Mouse (Mus musculus) retina, adult 2 months (tissue): ENCODE data around the gene Skor1.

Source experiments
- DNase-seq: peaks from one replicate; pipeline ENCODE4 v3.0.0-alpha.2; 2012; ENCODE audit warnings: low read depth, low spot score

Skor1 gene

DNA sequence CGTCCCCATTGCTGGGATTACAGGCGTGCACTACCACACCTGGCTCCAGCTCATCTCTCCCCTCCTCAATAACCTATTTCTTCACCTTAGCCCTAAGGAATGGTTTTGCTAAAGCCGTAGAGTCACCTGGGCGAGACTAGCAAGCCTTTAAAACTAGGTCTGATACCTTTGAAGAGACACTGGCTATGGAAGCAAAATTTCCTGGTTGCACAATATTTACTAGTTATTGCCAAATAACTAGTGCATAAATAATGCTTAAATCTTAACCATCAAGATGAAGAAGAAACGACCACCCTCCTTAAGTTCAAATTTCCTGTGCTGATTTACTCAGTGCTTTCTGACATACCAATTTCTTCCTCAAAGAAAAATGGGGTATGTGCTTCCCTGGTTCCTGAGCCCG is 15.1 kb downstream of the Skor1 start:
- no peak for DNase-seq

- peak; percentile 84 for DNase-seq
These were observed 15.8 kb downstream of the Skor1 start for GRCm38 (mm10) chr9:63132673-63133601.

GRCm38 (mm10) chr9:63131957-63132602 is 16.7 kb downstream of the Skor1 start:
- DNase-seq: no peak

- no peak for DNase-seq
These were observed 19.1 kb downstream of the Skor1 start for GRCm38 (mm10) chr9:63129641-63130041.

- DNase-seq: no peak
These were observed 24.2 kb downstream of the Skor1 start for GRCm38 (mm10) chr9:63124512-63124911.

DNA sequence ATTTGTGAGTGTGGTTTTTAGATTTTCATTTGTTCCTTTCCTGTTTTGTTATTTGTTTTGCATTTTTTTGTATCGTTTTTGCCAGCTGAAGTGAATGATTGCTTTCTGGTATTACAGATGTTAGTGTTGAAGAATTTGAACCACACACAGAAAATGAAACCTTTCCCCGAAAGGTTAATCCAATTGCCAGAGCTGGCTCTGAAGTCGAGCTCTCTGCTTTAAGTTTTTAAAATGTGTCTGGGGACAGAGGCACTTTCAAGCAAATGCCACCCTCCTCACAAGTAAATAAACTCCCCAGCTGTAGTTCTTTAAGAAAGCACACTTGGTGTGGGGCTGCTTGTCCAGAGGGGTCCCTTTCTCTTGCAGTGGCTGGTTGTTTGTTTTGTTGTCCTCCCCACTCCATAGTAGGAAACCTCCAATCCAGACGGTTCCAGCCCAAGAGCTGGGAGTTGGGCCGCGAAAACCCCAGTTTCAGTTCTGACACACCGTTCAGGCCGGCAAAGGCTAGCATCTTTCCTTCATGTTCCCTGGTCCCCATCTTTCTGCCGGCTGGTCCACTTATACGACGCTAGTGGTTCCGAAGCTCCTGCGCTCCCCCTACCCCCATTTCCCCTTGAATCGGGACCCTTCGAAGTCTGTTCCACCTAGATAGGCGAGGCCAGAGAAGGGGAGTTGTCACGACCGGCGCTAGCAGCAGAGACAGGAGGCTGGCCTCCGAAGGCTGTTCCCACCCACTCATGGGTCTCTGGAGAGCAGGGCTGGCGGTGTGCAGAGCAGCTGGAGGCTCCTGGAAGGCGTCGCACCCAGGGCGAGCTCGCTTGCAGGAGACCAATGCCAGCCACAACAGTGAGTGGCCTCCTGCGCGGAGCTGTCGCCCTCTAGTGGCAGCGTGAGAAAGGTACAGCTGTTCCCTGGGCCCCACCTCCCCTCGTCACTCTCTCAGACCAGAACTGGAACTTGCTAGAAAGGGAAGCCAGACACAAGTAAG is 25.0 kb downstream of the Skor1 start:
- peak; percentile 74 for DNase-seq

DNA sequence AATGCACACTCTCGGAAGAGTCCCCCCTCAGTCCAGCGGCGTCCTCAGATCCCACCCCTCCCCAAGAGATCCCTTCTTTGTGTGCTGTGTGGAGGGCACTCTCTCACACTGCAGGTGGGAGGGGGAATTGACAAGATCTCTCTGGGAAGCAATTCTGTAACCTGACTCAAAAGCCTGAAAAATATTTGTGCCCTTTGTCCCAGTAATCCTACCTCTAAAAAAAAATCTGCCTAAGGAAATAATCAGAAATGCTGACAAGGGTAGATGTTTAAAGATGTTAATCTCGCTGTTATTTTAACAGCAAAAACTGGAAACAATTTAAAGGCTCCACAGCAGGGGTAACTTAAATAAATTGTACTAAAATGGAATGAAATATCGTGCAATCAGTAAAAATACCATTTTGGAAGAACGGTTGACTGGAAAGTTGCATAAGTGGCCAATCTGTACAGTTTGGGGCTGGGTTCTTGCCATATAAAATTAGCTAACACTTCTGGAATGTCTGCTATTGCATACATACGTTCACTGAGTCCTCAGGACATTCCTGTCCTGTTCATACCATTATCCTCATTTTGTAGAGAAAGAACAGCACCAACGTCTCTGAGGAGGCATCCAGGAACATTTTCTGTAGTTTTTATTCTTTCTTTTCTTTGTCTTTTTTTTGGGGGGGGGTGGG is 26.5 kb downstream of the Skor1 start:
- no peak for DNase-seq

GRCm38 (mm10) chr9:63118385-63118784 is 30.4 kb downstream of the Skor1 start:
- no peak for DNase-seq

GRCm38 (mm10) chr9:63112514-63112913 is 36.2 kb downstream of the Skor1 start:
- DNase-seq: no peak

- no peak for DNase-seq
These were observed 39.0 kb downstream of the Skor1 start for GRCm38 (mm10) chr9:63109782-63110087.

GRCm38 (mm10) chr9:63109020-63109781 is 39.6 kb downstream of the Skor1 start:
- no peak for DNase-seq

GRCm38 (mm10) chr9:63108580-63108979 is 40.2 kb downstream of the Skor1 start:
- DNase-seq: no peak

DNA sequence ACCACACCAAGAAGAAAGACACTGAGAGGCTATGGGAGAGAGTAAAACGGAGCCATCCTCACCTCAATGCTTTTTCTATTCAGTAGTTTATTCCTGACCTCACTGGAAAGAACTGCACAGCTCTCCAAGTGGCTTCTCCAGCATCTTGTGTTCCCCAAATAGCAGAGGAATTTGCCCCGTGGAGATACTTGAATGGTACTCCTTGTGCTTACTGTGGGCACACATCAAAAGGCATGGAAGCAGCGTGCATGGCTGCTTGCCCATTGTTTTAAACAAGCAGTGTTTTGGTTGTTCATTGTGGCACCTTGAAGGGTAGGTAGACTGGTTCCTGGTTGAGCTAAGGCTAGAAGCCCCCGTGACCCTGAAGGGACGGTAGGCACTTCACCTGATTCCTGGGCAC is 48.1 kb downstream of the Skor1 start:
- DNase-seq: no peak

DNA sequence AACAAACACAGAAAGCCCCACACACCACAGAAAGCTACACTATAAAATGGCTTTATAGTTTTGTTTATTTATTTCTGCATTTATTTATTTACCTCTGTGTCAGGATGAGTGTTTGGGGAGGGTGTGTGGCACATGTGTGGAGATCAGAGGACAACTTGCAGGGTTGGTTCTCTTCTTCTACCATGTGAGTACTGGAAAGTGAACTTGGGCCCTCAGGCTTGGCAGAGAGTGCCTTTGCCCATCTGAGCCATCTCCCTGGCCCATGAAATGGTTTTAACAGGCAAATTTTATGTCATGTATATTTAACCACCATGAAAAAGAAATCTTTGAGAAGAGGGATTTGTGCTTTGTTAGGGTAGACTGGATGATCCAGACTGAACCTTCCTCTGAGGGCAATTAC is 48.9 kb downstream of the Skor1 start:
- DNase-seq: no peak

GRCm38 (mm10) chr9:63099344-63099743 is 49.4 kb downstream of the Skor1 start:
- no peak for DNase-seq

GRCm38 (mm10) chr9:63098887-63099286 is 49.9 kb downstream of the Skor1 start:
- no peak for DNase-seq

DNA sequence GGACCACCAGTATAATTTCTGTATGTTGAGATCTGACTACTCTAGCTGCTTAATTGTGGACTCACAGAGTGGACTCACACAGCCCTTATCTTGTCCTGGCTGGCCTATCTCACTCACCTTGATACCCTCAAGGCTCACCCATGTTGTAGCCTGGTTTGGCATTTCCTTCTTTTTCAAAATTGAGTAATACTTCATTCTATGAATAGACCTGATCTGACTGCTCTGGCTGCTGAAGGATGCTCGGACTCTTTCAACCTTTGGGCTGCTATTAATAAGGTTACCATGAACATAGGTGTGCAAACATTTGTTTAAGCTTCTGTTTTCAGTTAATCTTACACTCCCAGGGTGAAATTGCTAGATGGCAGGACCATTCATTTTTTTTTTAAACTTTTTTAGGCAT is 51.6 kb downstream of the Skor1 start:
- no peak for DNase-seq

DNA sequence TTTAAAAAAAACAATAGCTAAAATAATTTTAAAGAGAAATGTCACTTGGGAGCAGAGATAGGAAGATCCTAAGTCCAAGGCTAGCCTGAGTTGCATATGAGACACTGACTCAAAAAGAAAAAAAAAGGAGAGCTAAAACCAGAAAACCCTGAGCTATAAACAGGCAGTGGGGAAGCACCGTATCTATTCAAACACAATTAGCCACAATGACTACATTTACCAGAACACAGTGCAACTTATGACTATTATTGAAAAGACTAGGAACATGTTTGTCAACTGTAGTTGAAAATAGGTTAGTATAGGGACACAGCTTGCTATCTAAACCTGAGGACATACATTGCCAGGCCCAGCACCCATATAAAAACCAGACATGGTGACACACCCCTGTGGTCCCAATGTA is 54.7 kb downstream of the Skor1 start:
- no peak for DNase-seq

GRCm38 (mm10) chr9:63092567-63092966 is 56.2 kb downstream of the Skor1 start:
- DNase-seq: no peak

- DNase-seq: no peak
These were observed 56.7 kb downstream of the Skor1 start for GRCm38 (mm10) chr9:63091971-63092528.
